ENCODE assay signal across 19 mouse cellular contexts in genomic region chr10:103984287-103984956, GRCm38 (mm10).
A peak's percentile ranks its signal among the peaks of the same experiment; 100 is the strongest.
DNase-seq lines count a peak whose midpoint lies in the region; ATAC-seq and TF ChIP-seq lines count a peak whose summit lies in the region.
"Had no signal": no experiment of that assay in that cellular context is flagged by ENCODE, and none has a peak within 500 bp of the region (broad histone marks: within the 10 kb centered on the region; RNA-seq: fewer than 3 reads in every experiment).

No protein-coding gene starts in this region.

- no peak overlapping the region for H3K4me2 ChIP-seq in embryonic facial prominence, embryonic 11.5 days (ENCODE audit: low read depth, low read length)
- H3K4me2 ChIP-seq in intestine, postnatal 0 days (replicated peaks; ENCODE audit: low read depth) = no peak overlapping the region
- H3K4me2 ChIP-seq in intestine, embryonic 15.5 days (replicated peaks) = no peak overlapping the region
- H3K4me2 ChIP-seq in midbrain, embryonic 14.5 days (ENCODE audit: low read length) = no peak overlapping the region
- no peak overlapping the region for H3K4me2 ChIP-seq in midbrain, embryonic 11.5 days
- H3K4me2 ChIP-seq: heart, embryonic 11.5 days; hindbrain, embryonic 13.5 days had no signal

- H3K9ac ChIP-seq in embryonic facial prominence, embryonic 11.5 days (replicated peaks; ENCODE audit: low read length) = no peak overlapping the region
- H3K9ac ChIP-seq in intestine, postnatal 0 days (ENCODE audit: low read depth, low read length) = no peak overlapping the region
- H3K9ac ChIP-seq in intestine, embryonic 15.5 days = no peak overlapping the region
- H3K9ac ChIP-seq in midbrain, embryonic 14.5 days (replicated peaks; ENCODE audit: low read length) = no peak overlapping the region
- H3K9ac ChIP-seq in midbrain, embryonic 11.5 days (ENCODE audit: low read length) = no peak overlapping the region
- H3K9ac ChIP-seq: hindbrain, embryonic 13.5 days; liver, embryonic 14.5 days had no signal

- no peaks in the 10 kb centered on the region for H3K4me1 ChIP-seq in embryonic facial prominence, embryonic 11.5 days (ENCODE audit: control insufficient read depth, insufficient read depth, low read length)
- H3K4me1 ChIP-seq in embryonic facial prominence, embryonic 10.5 days = peaks cover 5% of the 10 kb centered on the region; the same call in 1 of the 2 replicates
- H3K4me1 ChIP-seq in intestine, postnatal 0 days (replicated peaks; ENCODE audit: control insufficient read depth, insufficient read depth, low read length) = no peaks in the 10 kb centered on the region
- H3K4me1 ChIP-seq in intestine, embryonic 15.5 days (replicated peaks) = no peaks in the 10 kb centered on the region
- H3K4me1 ChIP-seq in midbrain, embryonic 14.5 days (ENCODE audit: control insufficient read depth, insufficient read depth, low read length) = no peaks in the 10 kb centered on the region
- no peaks in the 10 kb centered on the region for H3K4me1 ChIP-seq in midbrain, embryonic 11.5 days (ENCODE audit: control insufficient read depth, insufficient read depth, low read length)
- H3K4me1 ChIP-seq: forebrain, embryonic 10.5 days; hindbrain, embryonic 13.5 days had no signal

- DNase-seq in embryonic facial prominence, embryonic 11.5 days (ENCODE audit: low spot score) = peak; percentile 28
- DNase-seq in embryonic facial prominence, embryonic 10.5 days (ENCODE audit: low spot score) = no peak
- peak; percentile 41 for DNase-seq in midbrain, embryonic 14.5 days
- DNase-seq in midbrain, embryonic 11.5 days (ENCODE audit: low spot score, missing footprints) = no peak
- peak; percentile 5 for DNase-seq in retina, postnatal 1 day
- no peak for DNase-seq in cerebellum, adult 8-10 months
- DNase-seq: adrenal gland, postnatal 25 days; cerebellum, adult 2 months; heart, postnatal 14 days; left cerebral cortex, postnatal 4 days had no signal

- peak; percentile 23; the same call in 1 of the 2 replicates for TF ChIP-seq CTCF in intestine, postnatal 0 days (IDR thresholded peaks at IDR 0.05; ENCODE audit: low read depth)

- no peak overlapping the region for H3K4me3 ChIP-seq in embryonic facial prominence, embryonic 11.5 days (ENCODE audit: low read depth, low read length)
- no peak overlapping the region for H3K4me3 ChIP-seq in embryonic facial prominence, embryonic 10.5 days
- H3K4me3 ChIP-seq in intestine, postnatal 0 days (ENCODE audit: low read depth, low read length) = no peak overlapping the region
- H3K4me3 ChIP-seq in intestine, embryonic 15.5 days (replicated peaks) = no peak overlapping the region
- H3K4me3 ChIP-seq in midbrain, embryonic 14.5 days (replicated peaks; ENCODE audit: low read depth, low read length) = no peak overlapping the region
- no peak overlapping the region for H3K4me3 ChIP-seq in midbrain, embryonic 11.5 days (ENCODE audit: low read depth, low read length)
- H3K4me3 ChIP-seq: forebrain, embryonic 10.5 days; hindbrain, embryonic 13.5 days had no signal

- no peaks in the 10 kb centered on the region for H3K36me3 ChIP-seq in embryonic facial prominence, embryonic 11.5 days (replicated peaks; ENCODE audit: control insufficient read depth, insufficient read depth, low read depth, low read length)
- no peaks in the 10 kb centered on the region for H3K36me3 ChIP-seq in embryonic facial prominence, embryonic 10.5 days (replicated peaks)
- H3K36me3 ChIP-seq in intestine, postnatal 0 days (ENCODE audit: control insufficient read depth, insufficient read depth) = no peaks in the 10 kb centered on the region
- H3K36me3 ChIP-seq in intestine, embryonic 15.5 days = no peaks in the 10 kb centered on the region
- no peaks in the 10 kb centered on the region for H3K36me3 ChIP-seq in midbrain, embryonic 14.5 days (ENCODE audit: control insufficient read depth, insufficient read depth, low read length)
- no peaks in the 10 kb centered on the region for H3K36me3 ChIP-seq in midbrain, embryonic 11.5 days (ENCODE audit: control insufficient read depth, insufficient read depth, low read length)
- H3K36me3 ChIP-seq: forebrain, embryonic 10.5 days; hindbrain, embryonic 13.5 days had no signal

- no peaks in the 10 kb centered on the region for H3K27me3 ChIP-seq in embryonic facial prominence, embryonic 11.5 days (ENCODE audit: control insufficient read depth, insufficient read depth, low read length)
- no peaks in the 10 kb centered on the region for H3K27me3 ChIP-seq in embryonic facial prominence, embryonic 10.5 days (replicated peaks; ENCODE audit: low read depth, poor library complexity, severe bottlenecking)
- no peaks in the 10 kb centered on the region for H3K27me3 ChIP-seq in intestine, postnatal 0 days (replicated peaks; ENCODE audit: control insufficient read depth, insufficient read depth, low read length)
- no peaks in the 10 kb centered on the region for H3K27me3 ChIP-seq in intestine, embryonic 15.5 days (replicated peaks)
- H3K27me3 ChIP-seq in midbrain, embryonic 14.5 days (ENCODE audit: control insufficient read depth, insufficient read depth, low read length) = no peaks in the 10 kb centered on the region
- no peaks in the 10 kb centered on the region for H3K27me3 ChIP-seq in midbrain, embryonic 11.5 days (ENCODE audit: control insufficient read depth, insufficient read depth, low read length)
- H3K27me3 ChIP-seq: hindbrain, embryonic 13.5 days had no signal

- 37% methylated on average over 1 of the region's 1 CpGs for WGBS in embryonic facial prominence, embryonic 11.5 days
- WGBS in embryonic facial prominence, embryonic 10.5 days = 44% methylated on average over 1 of the region's 1 CpGs
- 56% methylated on average over 1 of the region's 1 CpGs for WGBS in intestine, postnatal 0 days
- 67% methylated on average over 1 of the region's 1 CpGs for WGBS in intestine, embryonic 15.5 days
- 68% methylated on average over 1 of the region's 1 CpGs for WGBS in midbrain, embryonic 14.5 days
- 63% methylated on average over 1 of the region's 1 CpGs for WGBS in midbrain, embryonic 11.5 days

- ATAC-seq in embryonic facial prominence, embryonic 11.5 days (replicated peaks; ENCODE audit: insufficient number of reproducible peaks, low FRiP score, low TSS enrichment, low read depth) = no peak
- ATAC-seq in intestine, postnatal 0 days = no peak
- ATAC-seq in intestine, embryonic 15.5 days = no peak
- no peak for ATAC-seq in midbrain, embryonic 14.5 days (ENCODE audit: low FRiP score, low TSS enrichment)
- no peak for ATAC-seq in midbrain, embryonic 11.5 days (ENCODE audit: low FRiP score)
- ATAC-seq: CD4-positive, CD25-positive, alpha-beta regulatory T cell, adult 4 months; intestine, embryonic 16.5 days; midbrain, embryonic 16.5 days had no signal

- no peaks in the 10 kb centered on the region for H3K9me3 ChIP-seq in embryonic facial prominence, embryonic 11.5 days (replicated peaks; ENCODE audit: control insufficient read depth, low read length)
- H3K9me3 ChIP-seq in embryonic facial prominence, embryonic 10.5 days = no peaks in the 10 kb centered on the region
- H3K9me3 ChIP-seq in intestine, postnatal 0 days (ENCODE audit: control insufficient read depth) = no peaks in the 10 kb centered on the region
- H3K9me3 ChIP-seq in intestine, embryonic 15.5 days = no peaks in the 10 kb centered on the region
- no peaks in the 10 kb centered on the region for H3K9me3 ChIP-seq in midbrain, embryonic 14.5 days (ENCODE audit: control insufficient read depth, low read length)
- H3K9me3 ChIP-seq in midbrain, embryonic 11.5 days (ENCODE audit: control insufficient read depth, low read length) = no peaks in the 10 kb centered on the region
- H3K9me3 ChIP-seq: forebrain, embryonic 10.5 days; hindbrain, embryonic 13.5 days had no signal

- H3K27ac ChIP-seq in embryonic facial prominence, embryonic 11.5 days (replicated peaks; ENCODE audit: low read depth, low read length) = no peak overlapping the region
- H3K27ac ChIP-seq in embryonic facial prominence, embryonic 10.5 days (replicated peaks) = no peak overlapping the region
- H3K27ac ChIP-seq in intestine, postnatal 0 days (ENCODE audit: low read depth, low read length) = no peak overlapping the region
- no peak overlapping the region for H3K27ac ChIP-seq in intestine, embryonic 15.5 days
- no peak overlapping the region for H3K27ac ChIP-seq in midbrain, embryonic 14.5 days (replicated peaks; ENCODE audit: low read depth, low read length)
- no peak overlapping the region for H3K27ac ChIP-seq in midbrain, embryonic 11.5 days (ENCODE audit: low read depth, low read length)
- H3K27ac ChIP-seq: forebrain, embryonic 10.5 days; hindbrain, embryonic 13.5 days; liver, embryonic 14.5 days had no signal

Comparison
In these comparisons a context has a peak if more than half of its experiments do, and no peak if none do; other contexts are left out.
1. DNase-seq: peak in embryonic facial prominence, embryonic 11.5 days (single experiment), midbrain, embryonic 14.5 days (single experiment) and retina, postnatal 1 day (single experiment); none in embryonic facial prominence, embryonic 10.5 days (single experiment), midbrain, embryonic 11.5 days (single experiment) and cerebellum, adult 8-10 months (single experiment).